ENCODE assay signal across 8 mouse cellular contexts in the genomic region with DNA sequence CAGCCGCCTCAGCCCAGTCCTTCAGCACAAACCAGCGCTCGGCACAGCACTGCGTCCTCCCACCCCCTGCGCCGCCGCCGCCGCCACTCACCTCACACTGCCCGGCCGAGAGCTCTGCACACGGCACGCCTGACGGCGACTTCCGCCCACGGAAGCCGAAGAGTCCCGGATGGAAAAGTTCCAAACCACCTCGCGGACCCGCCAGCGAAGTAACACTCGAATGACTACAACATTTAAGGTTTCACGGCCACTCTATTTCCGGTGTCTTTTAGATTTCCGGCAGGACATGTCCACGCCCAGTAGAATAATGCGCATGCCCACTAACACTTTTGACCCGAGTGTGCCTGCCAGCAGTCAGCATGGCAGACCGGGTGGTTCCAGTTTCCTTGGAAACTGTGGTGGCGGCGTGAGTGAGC. TPM values are rescaled to one million over a fixed set of nuclear protein-coding genes. Genes with fewer than 3 reads are reported as not detected.
DNase-seq lines count a peak whose midpoint lies in the region; ATAC-seq lines count a peak whose summit lies in the region.

A gene (minus strand): TSS at position 282 of the 416 bp plus-strand sequence.

- H3K9me3 ChIP-seq in heart, embryonic 14.5 days (ENCODE audit: control insufficient read depth, low read length) = no peaks in the 10 kb centered on the region
- no peaks in the 10 kb centered on the region for H3K9me3 ChIP-seq in liver, embryonic 13.5 days (replicated peaks)
- H3K9me3 ChIP-seq in stomach, embryonic 16.5 days (replicated peaks; ENCODE audit: control insufficient read depth, low read length) = no peaks in the 10 kb centered on the region

- peak within 1 kb of the TSS; percentile 71 to 92 for H3K4me3 ChIP-seq in heart, embryonic 14.5 days (ENCODE audit: control insufficient read depth in 1 of 2, insufficient read depth in 1 of 2, low read depth in 1 of 2, low read length in 2 of 2)
- H3K4me3 ChIP-seq in liver, embryonic 13.5 days (replicated peaks) = peak within 1 kb of the TSS; percentile 75
- peak within 1 kb of the TSS; percentile 82 for H3K4me3 ChIP-seq in stomach, embryonic 16.5 days (replicated peaks; ENCODE audit: low read length)

- H3K9ac ChIP-seq in heart, embryonic 14.5 days (ENCODE audit: low read length) = peak within 1 kb of the TSS; percentile 81
- peak within 1 kb of the TSS; percentile 79 for H3K9ac ChIP-seq in liver, embryonic 13.5 days
- H3K9ac ChIP-seq in stomach, embryonic 16.5 days (ENCODE audit: low read length) = peak within 1 kb of the TSS; percentile 92

- peak; percentile 81 for DNase-seq in c-Kit-negative CD71-positive TER-119-positive erythroid progenitor cells, embryonic 14.5 days (ENCODE audit: low read depth, low spot score)
- DNase-seq in fibroblast of lung, adult 2 months (ENCODE audit: low read depth) = peak; percentile 93
- peak; percentile 96 for DNase-seq in kidney, postnatal 14 days
- peak; percentile 84 for DNase-seq in liver, embryonic 13.5 days
- peak; percentile 85 for DNase-seq in neural tube, embryonic 10.5 days (ENCODE audit: extremely low spot score, low spot score)

- H3K36me3 ChIP-seq in heart, embryonic 14.5 days (ENCODE audit: control insufficient read depth, insufficient read depth, low read length) = peaks cover 27% of the 10 kb centered on the region
- peaks cover 20% of the 10 kb centered on the region for H3K36me3 ChIP-seq in liver, embryonic 13.5 days
- H3K36me3 ChIP-seq in stomach, embryonic 16.5 days (ENCODE audit: control insufficient read depth, insufficient read depth, low read length) = no peaks in the 10 kb centered on the region

- H3K27me3 ChIP-seq in heart, embryonic 14.5 days (ENCODE audit: control insufficient read depth, insufficient read depth, low read length) = no peaks in the 10 kb centered on the region
- H3K27me3 ChIP-seq in liver, embryonic 13.5 days = no peaks in the 10 kb centered on the region
- no peaks in the 10 kb centered on the region for H3K27me3 ChIP-seq in stomach, embryonic 16.5 days (ENCODE audit: control insufficient read depth, insufficient read depth, low read length)

- peak within 1 kb of the TSS; percentile 84 to 86 for H3K27ac ChIP-seq in heart, embryonic 14.5 days (replicated peaks in 1 of 2; ENCODE audit: control insufficient read depth in 1 of 2, insufficient read depth in 1 of 2, low read depth in 2 of 2, low read length in 2 of 2)
- H3K27ac ChIP-seq in liver, embryonic 13.5 days = peak within 1 kb of the TSS; percentile 85
- peak within 1 kb of the TSS; percentile 85 for H3K27ac ChIP-seq in stomach, embryonic 16.5 days (ENCODE audit: low read length)

- ATAC-seq in CD4-positive, CD25-positive, alpha-beta regulatory T cell, adult 4 months = peak; percentile 91
- peak; percentile 92 for ATAC-seq in heart, embryonic 14.5 days (ENCODE audit: insufficient number of reproducible peaks, insufficient read depth, low FRiP score, low read depth)
- peak; percentile 92 for ATAC-seq in liver, embryonic 13.5 days (ENCODE audit: low read depth)
- peak; percentile 94 for ATAC-seq in stomach, embryonic 16.5 days (ENCODE audit: insufficient read depth, low FRiP score)

- peaks cover 3 to 14% of the 10 kb centered on the region in 2 experiments for H3K4me1 ChIP-seq in heart, embryonic 14.5 days (ENCODE audit: control insufficient read depth in 2 of 2, insufficient read depth in 2 of 2, low read length in 2 of 2)
- peaks cover 36% of the 10 kb centered on the region for H3K4me1 ChIP-seq in liver, embryonic 13.5 days (replicated peaks)
- H3K4me1 ChIP-seq in stomach, embryonic 16.5 days (ENCODE audit: control insufficient read depth, insufficient read depth, low read length) = no peaks in the 10 kb centered on the region; the same call in 1 of the 2 replicates

- under 1% methylated on average over 33 of the region's 33 CpGs for WGBS in heart, embryonic 14.5 days
- under 1% methylated on average over 33 of the region's 33 CpGs for WGBS in liver, embryonic 13.5 days (ENCODE audit: insufficient replicate concordance)
- under 1% methylated on average over 33 of the region's 33 CpGs for WGBS in stomach, embryonic 16.5 days

- peak within 1 kb of the TSS; percentile 70 for H3K4me2 ChIP-seq in heart, embryonic 14.5 days (ENCODE audit: low read length)
- peak within 1 kb of the TSS; percentile 81 for H3K4me2 ChIP-seq in liver, embryonic 13.5 days
- peak within 1 kb of the TSS; percentile 76 for H3K4me2 ChIP-seq in stomach, embryonic 16.5 days (ENCODE audit: low read depth, low read length)

RNA-seq across cellular contexts. Expression of the gene that starts here (rescaled TPM):
- 10 to 100 TPM; 15.3 to 18.5 TPM for polyA plus RNA-seq in CD4-positive, CD25-positive, alpha-beta regulatory T cell, adult 4 months (2017; shearing (Covaris generic))
- polyA plus RNA-seq in heart, embryonic 14.5 days (2014; fragmentation: Nextera tagmentation; extraction: Ambion mirVana) = 12.9 and 13.3 TPM in 2 replicates
- 4.1 and 5.8 TPM in 2 replicates for polyA plus RNA-seq in liver, embryonic 13.5 days (2015; fragmentation: Nextera tagmentation; extraction: Ambion mirVana)
- 13.7 and 14.4 TPM in 2 replicates for polyA plus RNA-seq in stomach, embryonic 16.5 days (2015; fragmentation: Nextera tagmentation; extraction: Ambion mirVana)

Comparison
In these comparisons a context has a peak if more than half of its experiments do, and no peak if none do; other contexts are left out.
1. Peak in every context shown above with its lines: DNase-seq, ATAC-seq, H3K4me3 ChIP-seq and H3K27ac ChIP-seq.